Mouse (Mus musculus) ovary, postnatal 36 days (tissue): Measurements from ENCODE around the gene Ms4a6c.
"Not testable (repeated sequence)": the region's sequence is repeated elsewhere in the genome, so short reads cannot be mapped to it uniquely, and the experiment has no call there.

ENCODE experiments used
- DNase-seq: peaks from one replicate; pipeline ENCODE4 v3.0.0; 2022; ENCODE audit warnings: low spot score, mixed read lengths

Ms4a6c gene

GRCm38 (mm10) chr19:11501326-11501725, 32.2 kb downstream of the Ms4a6c start:
- no peak for DNase-seq

GRCm38 (mm10) chr19:11504857-11505256, 35.7 kb downstream of the Ms4a6c start:
- no peak for DNase-seq

DNA sequence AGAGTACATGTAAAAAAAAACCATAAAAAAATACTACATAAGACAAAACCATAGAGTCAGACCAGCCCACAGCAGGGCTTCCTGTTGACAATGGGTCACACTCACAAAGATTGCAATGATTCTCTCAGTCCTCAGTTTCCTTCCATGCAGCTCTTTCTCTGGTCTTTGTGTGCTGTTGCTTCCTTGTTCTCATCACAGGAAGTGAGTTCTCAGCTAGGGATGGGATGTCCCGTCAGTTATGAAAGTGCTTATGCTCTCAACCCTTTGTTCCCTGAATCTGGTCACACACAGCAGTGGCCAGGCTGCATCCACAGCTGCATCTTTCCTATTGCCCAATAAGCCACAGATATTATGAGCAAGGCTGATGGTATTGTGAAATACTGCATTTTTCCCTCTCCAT, 44.3 kb downstream of the Ms4a6c start:
- DNase-seq = no peak

DNA sequence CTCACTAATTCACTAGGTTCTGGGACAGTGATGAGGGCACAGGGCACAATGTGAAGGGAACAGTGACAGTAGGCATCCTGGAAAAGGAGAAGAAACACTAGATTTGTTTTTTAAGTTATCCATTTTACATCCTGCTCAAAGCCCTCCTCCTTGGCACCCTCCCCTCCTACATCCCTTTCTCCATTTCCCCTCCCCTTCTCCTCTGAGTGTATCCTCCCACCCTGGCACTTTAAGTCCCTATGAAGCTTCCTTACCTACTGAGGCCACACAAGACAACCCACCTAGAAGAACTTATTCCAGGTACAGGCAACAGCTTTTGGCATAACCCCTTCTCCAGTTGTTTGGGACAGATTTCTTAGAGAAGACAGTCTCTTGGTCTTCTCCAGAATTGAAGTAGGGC, 47.1 kb downstream of the Ms4a6c start, which contains the start of gene Ms4a6b:
TSS of gene Ms4a6b (plus strand) at position 267 of the 400 bp plus-strand sequence.
- DNase-seq = no peak

GRCm38 (mm10) chr19:11516845-11517244, 47.7 kb downstream of the Ms4a6c start:
- no peak for DNase-seq

DNA sequence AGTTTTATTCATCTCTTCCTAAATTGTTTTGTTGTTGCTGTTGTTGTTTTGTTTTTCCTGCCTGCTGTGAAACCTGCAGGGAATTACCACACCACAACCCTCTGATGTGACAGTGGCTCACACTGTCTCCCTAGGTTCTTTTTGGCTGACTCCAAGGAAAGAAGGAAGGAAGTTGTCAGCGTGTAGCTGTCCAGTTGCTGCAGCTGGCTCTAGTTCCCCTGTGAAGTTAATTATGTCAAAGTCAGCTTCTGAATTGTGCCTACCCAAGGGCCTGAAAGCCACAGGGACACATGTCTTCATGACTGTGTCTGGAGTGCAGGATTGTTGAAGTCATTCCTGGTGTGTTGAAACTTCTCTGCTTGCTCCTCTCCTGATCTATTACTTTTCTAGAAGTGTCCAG, 48.2 kb downstream of the Ms4a6c start:
- not testable (repeated sequence) for DNase-seq

DNA sequence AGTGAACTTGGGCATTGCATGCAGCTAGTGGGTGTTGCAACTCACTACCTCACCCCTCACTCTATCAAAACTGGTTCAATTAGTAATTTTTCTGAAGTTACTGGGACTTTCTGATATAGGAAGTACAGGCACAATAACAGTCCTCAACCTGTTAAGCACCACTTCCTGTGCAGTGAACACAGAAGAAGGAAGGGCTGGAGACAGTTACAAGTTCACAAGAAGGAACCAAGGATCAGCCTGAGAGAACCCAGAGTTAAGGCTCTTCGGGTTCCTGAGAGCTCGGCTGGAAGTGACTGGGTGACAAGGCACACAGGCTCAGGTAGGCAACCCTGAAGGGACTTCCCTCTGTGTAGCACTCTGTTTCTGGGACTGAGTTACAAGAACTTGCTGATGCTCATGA, 49.2 kb downstream of the Ms4a6c start:
- DNase-seq = not testable (repeated sequence)

GRCm38 (mm10) chr19:11520146-11520545, 51.0 kb downstream of the Ms4a6c start:
- no peak for DNase-seq
